Mouse (Mus musculus) urinary bladder, postnatal 36 days (tissue): Measurements from ENCODE around the gene Sfxn5.

ENCODE experiments used
- DNase-seq, 2 experiments: peaks; one replicate each; pipeline ENCODE4 v3.0.0; 2022; ENCODE audit warnings: low spot score in 2 of 2, mixed read lengths in 1 of 2

Gene Sfxn5

DNA sequence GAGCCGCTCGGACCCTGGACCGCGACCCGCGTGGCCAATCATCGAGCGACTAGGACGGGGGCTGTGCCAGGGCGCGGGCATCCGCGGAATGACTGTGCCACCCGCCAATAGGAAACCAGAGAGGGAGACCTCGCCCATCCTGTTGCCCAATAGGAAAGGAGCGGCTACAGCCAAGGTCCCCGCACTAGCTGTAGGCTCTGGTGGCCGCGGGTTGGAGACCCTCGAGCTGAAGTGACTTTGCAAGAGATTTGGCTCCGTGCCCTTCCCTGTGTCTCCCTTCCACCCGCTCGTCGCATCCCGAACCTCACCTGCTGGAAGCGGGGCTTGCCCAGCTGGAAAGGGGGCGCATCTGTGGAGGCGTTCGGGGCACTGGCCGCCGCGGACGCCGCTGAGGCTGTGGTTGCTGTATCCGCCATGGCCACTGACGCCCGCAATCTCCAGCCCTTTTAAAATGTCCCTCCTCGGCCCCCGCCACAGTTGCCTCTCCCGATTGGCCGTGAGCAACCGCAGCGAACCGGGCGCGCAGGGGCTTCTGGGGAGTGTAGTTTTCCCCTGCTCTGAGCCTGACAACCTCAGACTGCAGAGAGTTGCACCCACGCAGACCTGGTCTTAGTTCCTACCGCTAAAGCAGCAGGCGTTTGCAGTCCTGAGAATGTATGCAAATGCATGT is at the start of gene Sfxn5:
Gene Sfxn5, minus strand, starts transcription at position 423 of the 670 bp plus-strand sequence.
- DNase-seq = peak; percentile 92 to 95

DNA sequence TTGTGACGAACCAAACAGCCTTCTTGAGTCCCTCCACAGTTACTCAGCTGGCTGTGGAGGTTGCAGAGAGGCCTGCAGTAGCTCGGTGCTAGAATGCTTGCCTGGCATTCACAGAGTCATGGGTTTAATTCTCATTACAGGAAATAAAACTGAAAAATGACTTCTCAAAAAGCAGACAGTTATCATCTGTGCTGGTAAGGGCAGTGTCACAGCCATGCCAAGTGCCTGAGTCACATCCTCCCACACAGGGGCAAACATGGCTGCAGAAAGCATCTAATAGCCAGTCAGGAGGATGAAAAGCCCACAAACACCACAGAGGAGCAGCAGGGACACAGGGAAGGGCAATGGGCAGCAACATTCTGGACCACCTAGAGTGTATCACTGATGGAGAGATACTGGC is 49.6 kb upstream of the Sfxn5 start:
- DNase-seq = no peak

GRCm38 (mm10) chr6:85381648-85382020 is 48.4 kb upstream of the Sfxn5 start:
- DNase-seq = no peak

- DNase-seq = no peak
Measured at GRCm38 (mm10) chr6:85380901-85381647, 47.9 kb upstream of the Sfxn5 start.

GRCm38 (mm10) chr6:85380201-85380900 is 47.1 kb upstream of the Sfxn5 start:
- DNase-seq = peak; percentile 72 to 84

- DNase-seq = no peak
Measured at GRCm38 (mm10) chr6:85378629-85379028, 45.4 kb upstream of the Sfxn5 start.

DNA sequence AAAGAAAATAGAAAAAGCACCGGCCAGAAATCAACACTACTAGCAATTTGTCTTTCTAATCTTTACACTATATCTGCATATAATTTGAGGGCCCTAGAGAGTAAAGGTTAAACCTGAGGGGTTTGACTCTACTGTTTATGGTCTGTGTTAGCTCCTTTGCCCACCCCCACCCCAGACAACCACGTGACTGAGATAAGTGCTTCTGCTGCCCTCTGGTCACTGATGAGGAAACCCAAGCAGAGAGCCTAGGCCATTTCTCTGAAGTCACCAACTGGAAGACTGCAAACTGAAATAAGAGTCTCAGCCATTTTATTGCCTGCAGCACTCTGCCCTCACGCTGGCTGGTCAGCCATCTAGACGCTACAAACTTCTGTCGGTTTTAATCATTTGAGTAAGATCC is 44.7 kb upstream of the Sfxn5 start:
- no peak for DNase-seq

GRCm38 (mm10) chr6:85377066-85377734 is 44.0 kb upstream of the Sfxn5 start:
- no peak for DNase-seq

- peak; percentile 95 to 96 for DNase-seq
Measured at GRCm38 (mm10) chr6:85374734-85375114, 41.5 kb upstream of the Sfxn5 start.

GRCm38 (mm10) chr6:85373951-85374733 is 40.9 kb upstream of the Sfxn5 start, which contains the start of gene Rab11fip5:
Gene Rab11fip5, minus strand, starts transcription at chr6:85374634.
- no peak for DNase-seq

- no peak for DNase-seq
Measured at GRCm38 (mm10) chr6:85373066-85373860, 40.0 kb upstream of the Sfxn5 start.

DNA sequence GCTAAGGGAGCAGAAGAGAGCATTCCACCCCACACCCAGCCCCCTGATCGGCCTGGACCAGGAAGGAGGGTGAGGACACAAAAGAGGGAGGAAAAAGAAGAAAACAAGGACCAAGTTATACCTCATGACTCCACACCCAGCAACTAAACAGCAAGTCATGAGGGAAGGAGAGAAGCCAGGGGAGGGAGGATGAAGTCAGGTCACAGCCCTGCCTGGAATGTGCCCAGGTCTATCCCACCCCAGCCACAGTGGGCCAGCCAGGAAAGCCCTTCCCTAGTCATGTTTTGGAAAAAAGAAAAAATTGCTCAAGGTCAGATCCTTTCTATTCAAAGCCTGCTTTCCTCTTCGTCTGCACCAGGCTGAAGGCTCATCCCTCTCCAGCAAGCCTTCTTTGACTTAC is 39.3 kb upstream of the Sfxn5 start:
- DNase-seq = no peak

GRCm38 (mm10) chr6:85371859-85372405 is 38.7 kb upstream of the Sfxn5 start:
- no peak for DNase-seq

- DNase-seq = no peak
Measured at GRCm38 (mm10) chr6:85370666-85371430, 37.6 kb upstream of the Sfxn5 start.

DNA sequence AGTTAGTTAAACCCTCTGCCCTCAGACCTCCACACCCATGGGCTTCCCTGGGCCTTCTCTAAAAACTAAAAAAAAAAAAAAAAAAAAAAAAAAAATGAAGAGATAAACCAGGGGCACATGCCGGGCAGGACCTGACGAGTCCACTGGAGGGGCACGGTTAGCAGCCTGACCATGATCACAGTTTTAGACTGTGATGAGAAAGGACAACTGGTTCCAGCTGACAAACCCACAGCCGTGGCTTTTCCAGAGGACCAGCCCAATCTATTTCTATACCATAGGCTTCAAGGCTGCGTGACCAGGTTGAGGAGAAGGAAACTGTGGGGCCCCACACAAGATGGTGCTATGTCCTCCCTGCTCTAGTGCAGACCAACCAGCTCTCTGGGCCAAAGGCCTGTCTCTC is 36.8 kb upstream of the Sfxn5 start:
- no peak for DNase-seq

DNA sequence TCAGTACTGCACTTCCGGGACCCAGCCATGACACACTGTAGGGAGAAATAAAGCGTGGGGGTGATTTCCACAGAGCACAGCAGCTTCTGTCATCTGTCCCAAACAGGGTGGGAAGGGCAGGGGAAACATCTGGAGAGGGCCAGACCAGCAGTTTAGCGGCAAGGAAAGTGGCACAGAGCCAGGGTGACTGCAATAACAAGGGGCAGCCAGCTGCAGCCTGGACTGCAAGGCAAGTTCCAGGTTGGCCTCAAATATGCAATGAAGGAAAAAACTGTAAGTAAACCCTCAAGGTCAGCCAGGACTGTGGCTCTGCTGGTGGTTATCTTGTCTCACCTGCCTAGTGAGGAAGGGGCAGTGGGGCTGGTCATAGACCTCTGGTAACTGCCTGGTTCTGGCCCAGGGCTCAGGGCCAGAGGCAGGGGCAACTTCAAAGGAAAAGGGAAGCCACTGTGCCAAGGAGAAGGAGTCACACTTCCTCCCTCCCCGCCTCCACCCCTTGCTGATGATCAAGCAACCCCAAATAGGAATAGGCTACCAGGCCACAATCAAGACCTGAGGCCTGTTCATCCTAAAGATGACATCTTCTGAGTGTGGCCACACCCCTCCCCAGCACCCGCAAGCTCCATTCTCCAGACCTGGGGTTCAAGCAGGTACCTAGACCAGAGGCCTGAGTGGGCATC is 36.1 kb upstream of the Sfxn5 start:
- peak in 1 of 2 experiments; percentile 66 for DNase-seq

GRCm38 (mm10) chr6:85368722-85369121 is 35.5 kb upstream of the Sfxn5 start:
- DNase-seq = no peak

- no peak for DNase-seq
Measured at GRCm38 (mm10) chr6:85368166-85368565, 34.9 kb upstream of the Sfxn5 start.

- no peak for DNase-seq
Measured at GRCm38 (mm10) chr6:85366387-85366786, 33.2 kb upstream of the Sfxn5 start.
